Mouse (Mus musculus): ENCODE measurements around the gene Sh2d1b2. TPM values are rescaled to one million over a fixed set of nuclear protein-coding genes. Genes with fewer than 3 reads are reported as not detected.
A peak's percentile ranks its signal among the peaks of the same experiment; 100 is the strongest.

Sh2d1b2 gene
- polyA plus RNA-seq, 1 experiment from 2014 or later, result not detected

DNA sequence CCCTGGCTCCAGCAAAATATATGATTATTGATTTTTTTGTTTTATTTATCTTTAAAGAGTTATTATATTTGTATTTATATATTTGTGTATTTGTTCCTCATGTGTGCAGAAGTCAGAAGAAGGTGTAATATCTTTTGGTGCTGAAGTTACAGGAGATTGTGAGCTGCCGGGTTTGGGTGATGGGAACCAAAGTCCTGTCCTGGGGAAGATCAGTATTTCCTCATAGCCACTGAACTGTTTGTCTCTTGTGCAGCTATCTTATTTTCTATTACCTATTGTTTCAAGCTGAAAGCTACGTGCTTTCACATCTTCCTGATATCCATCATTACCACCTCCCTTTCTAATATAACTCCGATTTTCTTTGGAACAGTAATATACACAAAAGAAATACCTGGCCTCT is 17.0 kb upstream of the Sh2d1b2 start:
- Histone ChIP-seq H3K9me3 (no peaks in the 10 kb centered on the region), H3K36me3 (peaks cover 8% of the 10 kb centered on the region; the same call in 1 of the 2 replicates), H3K4me1 (replicated peaks) (0 out of 2 replicates have a peak, but pooled peaks cover 4% of the 10 kb centered on the region), H3K4me3 (replicated peaks) (peak overlapping the region; percentile 85), H3K27me3 (replicated peaks) (no peaks in the 10 kb centered on the region), H3K27ac (no peak overlapping the region), H3K4me2 (replicated peaks) (peak overlapping the region; percentile 71), H3K9ac (no peak overlapping the region)
- ATAC-seq, result peak; percentile 27; the same call in 1 of the 2 replicates
- 63% methylated on average over 3 of the region's 3 CpGs for WGBS

DNA sequence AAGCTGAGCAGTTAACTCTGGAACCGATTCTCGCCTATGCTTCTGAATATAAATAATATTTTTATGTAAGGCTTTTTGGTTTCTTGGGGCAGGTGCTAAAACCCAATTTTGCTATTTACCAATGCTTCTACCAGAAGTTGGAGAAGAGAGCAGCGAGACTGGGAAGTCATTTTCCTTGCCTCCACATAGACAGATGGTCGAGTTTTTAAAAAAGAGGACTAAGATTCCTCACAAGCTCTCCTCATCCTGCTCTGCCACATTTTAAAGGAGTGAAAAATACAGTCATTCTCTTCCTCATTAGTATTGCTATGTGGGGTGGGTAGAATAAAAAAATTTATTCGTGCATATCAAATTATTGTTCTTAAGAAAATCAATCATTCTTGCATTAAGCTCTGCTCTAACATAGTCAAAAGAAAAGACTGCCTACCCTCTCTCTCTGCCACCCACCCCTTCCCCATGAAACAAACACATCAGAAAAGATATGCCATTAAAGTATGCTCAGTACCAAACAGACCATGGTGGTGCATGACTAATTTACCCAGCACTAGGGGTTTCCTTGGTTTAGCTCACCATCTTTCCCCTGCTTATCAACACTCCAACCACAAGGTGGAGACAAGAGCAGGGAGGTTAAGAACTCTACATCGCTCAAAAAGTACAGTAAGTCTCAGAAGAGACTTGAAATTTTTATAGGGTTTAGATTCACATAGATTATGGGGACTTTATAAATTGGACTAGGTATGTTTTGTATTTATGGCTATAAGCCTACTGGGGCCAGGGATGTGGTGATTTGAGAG is 14.3 kb upstream of the Sh2d1b2 start:
- 75% methylated on average over 6 of the region's 6 CpGs for WGBS
- Histone ChIP-seq H3K36me3 (no peaks in the 10 kb centered on the region), H3K27ac (no peak overlapping the region), H3K9ac (no peak overlapping the region), H3K27me3 (replicated peaks) (no peaks in the 10 kb centered on the region), H3K4me1 (replicated peaks) (0 out of 2 replicates have a peak, but pooled peaks cover 3% of the 10 kb centered on the region), H3K9me3 (no peaks in the 10 kb centered on the region), H3K4me3 (replicated peaks) (no peak overlapping the region), H3K4me2 (replicated peaks) (no peak overlapping the region)
- ATAC-seq, result no peak

DNA sequence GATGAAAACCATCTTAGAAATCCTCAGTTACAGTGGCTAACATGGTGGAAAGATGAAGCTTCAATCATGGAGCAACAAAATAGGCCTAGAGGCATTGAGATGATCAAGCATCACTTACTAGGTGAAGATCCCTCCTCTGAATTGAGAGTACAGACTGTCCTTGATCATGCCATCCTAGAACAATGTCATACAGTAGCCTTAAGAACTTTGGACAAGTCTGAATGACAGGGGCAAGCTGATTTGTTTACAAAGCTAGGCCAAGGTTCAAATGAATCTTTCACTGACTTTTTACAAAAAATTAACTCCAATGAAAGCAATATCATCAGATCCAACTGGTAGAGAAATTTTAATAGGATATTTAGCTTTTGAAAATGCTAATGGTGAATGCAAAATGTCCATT is 12.2 kb upstream of the Sh2d1b2 start:
- H3K4me1 ChIP-seq (replicated peaks), result no peaks in the 10 kb centered on the region
- no peaks in the 10 kb centered on the region for H3K36me3 ChIP-seq
- ATAC-seq, result no peak
- H3K4me2 ChIP-seq (replicated peaks), result no peak overlapping the region
- H3K4me3 ChIP-seq (replicated peaks), result no peak overlapping the region
- H3K27ac ChIP-seq, result no peak overlapping the region
- H3K9me3 ChIP-seq, result no peaks in the 10 kb centered on the region
- no peak overlapping the region for H3K9ac ChIP-seq
- H3K27me3 ChIP-seq (replicated peaks), result no peaks in the 10 kb centered on the region

DNA sequence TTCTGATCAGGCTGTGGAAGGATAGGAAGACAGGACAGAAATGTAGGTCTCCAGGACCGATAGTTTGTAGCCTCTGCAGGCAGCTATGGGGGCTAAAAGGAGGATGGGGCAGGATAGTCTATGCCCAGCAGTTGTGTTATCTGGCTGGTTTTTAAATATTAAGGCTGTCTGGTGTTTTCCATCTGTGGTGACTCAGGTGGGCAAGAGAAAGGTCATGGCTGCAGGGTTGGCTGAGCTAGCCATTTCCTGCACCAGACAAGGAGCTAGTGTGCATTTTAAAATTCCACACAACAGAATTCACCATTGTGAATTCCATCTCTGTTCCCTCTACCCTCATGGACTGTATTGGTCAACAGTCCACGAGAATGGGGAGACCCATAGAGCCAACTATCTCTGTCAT is 9.3 kb upstream of the Sh2d1b2 start:
- no peak overlapping the region for H3K9ac ChIP-seq
- no peaks in the 10 kb centered on the region for H3K4me1 ChIP-seq (replicated peaks)
- H3K4me3 ChIP-seq (replicated peaks), result no peak overlapping the region
- H3K27ac ChIP-seq, result no peak overlapping the region
- H3K27me3 ChIP-seq (replicated peaks), result no peaks in the 10 kb centered on the region
- no peak for ATAC-seq
- H3K9me3 ChIP-seq, result no peaks in the 10 kb centered on the region
- WGBS, result 79% methylated on average over 2 of the region's 2 CpGs
- H3K4me2 ChIP-seq (replicated peaks), result no peak overlapping the region
- no peaks in the 10 kb centered on the region for H3K36me3 ChIP-seq

DNA sequence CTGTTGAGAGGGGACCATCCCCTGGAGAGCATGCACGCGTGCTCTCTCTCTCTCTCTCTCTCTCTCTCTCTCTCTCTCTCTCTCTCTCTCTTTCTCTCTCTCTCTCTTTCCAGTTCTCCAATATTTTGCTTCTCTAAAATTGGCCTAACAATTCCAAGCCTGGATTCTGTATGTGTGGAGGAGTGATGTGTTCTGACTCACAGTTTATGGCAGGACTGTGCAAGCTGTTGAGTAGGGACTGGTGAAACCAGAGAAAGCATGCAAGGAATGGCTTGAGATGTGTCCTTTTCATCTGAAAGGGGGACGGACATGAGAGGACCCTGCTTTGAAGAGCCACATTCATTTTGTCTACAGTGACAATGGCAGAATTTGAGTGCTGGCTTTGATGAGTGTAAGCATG is 12.5 kb downstream of the Sh2d1b2 start:
- no peak for ATAC-seq
- no peak overlapping the region for H3K27ac ChIP-seq
- no peak overlapping the region for H3K9ac ChIP-seq
- 86% methylated on average over 3 of the region's 3 CpGs for WGBS
- no peaks in the 10 kb centered on the region for H3K9me3 ChIP-seq
- no peaks in the 10 kb centered on the region for H3K27me3 ChIP-seq (replicated peaks)
- no peak overlapping the region for H3K4me2 ChIP-seq (replicated peaks)
- no peaks in the 10 kb centered on the region for H3K4me1 ChIP-seq (replicated peaks)
- no peak overlapping the region for H3K4me3 ChIP-seq (replicated peaks)
- no peaks in the 10 kb centered on the region for H3K36me3 ChIP-seq

DNA sequence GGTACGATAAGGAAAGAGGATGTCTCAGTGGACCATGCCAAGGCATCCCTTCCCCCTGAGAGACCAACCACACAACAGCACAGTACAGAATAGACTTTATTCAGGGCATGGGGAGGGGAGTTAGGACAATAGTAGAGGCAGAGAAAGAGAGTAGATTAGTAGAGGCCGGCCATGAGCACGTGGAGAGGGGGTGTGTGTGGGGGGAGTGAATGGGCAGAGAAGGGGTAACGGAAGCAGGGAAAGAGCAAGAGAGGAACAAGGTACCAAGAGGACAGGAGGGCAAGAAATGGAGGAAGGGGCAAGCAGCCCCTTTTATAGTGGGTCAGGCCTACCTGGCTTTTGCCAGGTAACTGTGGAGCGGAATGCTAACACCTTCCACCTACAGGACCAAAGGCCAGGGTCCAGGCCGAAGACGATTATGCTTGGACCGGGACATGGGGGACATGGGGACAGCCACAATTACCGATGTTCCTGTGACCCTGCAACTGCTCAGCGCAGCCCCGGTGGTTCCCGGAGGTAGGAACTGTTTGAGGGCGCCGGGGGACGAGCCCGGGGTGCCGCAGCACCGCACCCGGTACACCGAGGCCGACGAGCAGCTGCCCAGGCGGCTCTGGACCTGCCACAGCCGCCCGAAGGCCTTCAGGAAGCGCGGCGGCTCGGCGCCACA is 22.5 kb downstream of the Sh2d1b2 start:
- Histone ChIP-seq H3K4me2 (replicated peaks) (peak overlapping the region; percentile 75), H3K4me1 (replicated peaks) (no peaks in the 10 kb centered on the region), H3K9ac (peak overlapping the region; percentile 76), H3K9me3 (no peaks in the 10 kb centered on the region), H3K27me3 (replicated peaks) (no peaks in the 10 kb centered on the region), H3K36me3 (no peaks in the 10 kb centered on the region), H3K4me3 (replicated peaks) (peak overlapping the region; percentile 65), H3K27ac (no peak overlapping the region)
- ATAC-seq, result peak; percentile 83
- whole genome bisulfite sequencing, result 30% methylated on average over 30 of the region's 30 CpGs

DNA sequence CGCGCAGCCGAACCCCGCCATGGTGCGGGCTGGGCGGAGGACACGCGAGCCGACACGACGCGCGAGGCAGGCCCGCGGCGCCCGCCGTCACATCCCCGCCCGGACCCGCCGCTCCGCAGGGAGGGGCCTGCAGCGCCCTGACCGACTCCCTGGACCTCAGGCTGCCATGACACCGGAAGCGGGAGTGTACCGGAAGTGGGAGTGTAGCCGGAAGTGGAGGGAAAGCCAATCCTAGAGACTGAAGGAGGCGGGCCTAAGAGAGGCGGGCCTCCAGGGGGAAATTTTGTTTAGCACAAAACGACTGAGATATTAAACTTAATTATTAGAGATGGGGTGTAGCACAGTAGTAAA is 23.0 kb downstream of the Sh2d1b2 start:
- 14% methylated on average over 30 of the region's 32 CpGs for WGBS
- H3K4me1 ChIP-seq (replicated peaks), result no peaks in the 10 kb centered on the region
- H3K36me3 ChIP-seq, result no peaks in the 10 kb centered on the region
- no peaks in the 10 kb centered on the region for H3K27me3 ChIP-seq (replicated peaks)
- H3K4me3 ChIP-seq (replicated peaks), result peak overlapping the region; percentile 65
- H3K9me3 ChIP-seq, result no peaks in the 10 kb centered on the region
- H3K27ac ChIP-seq, result no peak overlapping the region
- H3K4me2 ChIP-seq (replicated peaks), result peak overlapping the region; percentile 75
- peak; percentile 100 for ATAC-seq
- H3K9ac ChIP-seq, result peak overlapping the region; percentile 76

DNA sequence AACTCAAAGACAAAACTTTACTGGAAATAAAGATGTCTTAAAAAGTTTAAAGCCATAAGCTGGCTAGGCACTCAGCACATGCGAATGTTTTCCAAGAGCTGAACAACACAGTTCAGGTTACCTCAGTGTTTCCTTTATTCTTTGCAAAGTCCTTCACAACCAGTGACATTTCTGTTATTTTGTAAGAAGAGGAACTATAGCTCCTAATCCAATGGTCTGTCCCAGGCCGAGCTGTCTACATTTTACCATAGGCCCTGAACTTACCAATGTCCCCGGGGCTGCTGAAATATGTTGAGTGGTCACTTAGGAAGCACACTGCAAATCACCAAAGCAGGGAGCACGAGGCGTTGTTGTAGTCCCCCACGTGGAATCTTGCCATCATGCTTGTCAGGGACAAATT is 37.7 kb downstream of the Sh2d1b2 start:
- no peaks in the 10 kb centered on the region for H3K36me3 ChIP-seq
- H3K27me3 ChIP-seq (replicated peaks), result no peaks in the 10 kb centered on the region
- H3K9ac ChIP-seq, result no peak overlapping the region
- WGBS, result 80% methylated on average over 6 of the region's 6 CpGs
- H3K4me3 ChIP-seq (replicated peaks), result no peak overlapping the region
- no peak overlapping the region for H3K4me2 ChIP-seq (replicated peaks)
- ATAC-seq, result no peak
- H3K27ac ChIP-seq, result no peak overlapping the region
- H3K4me1 ChIP-seq (replicated peaks), result no peaks in the 10 kb centered on the region
- H3K9me3 ChIP-seq, result no peaks in the 10 kb centered on the region

DNA sequence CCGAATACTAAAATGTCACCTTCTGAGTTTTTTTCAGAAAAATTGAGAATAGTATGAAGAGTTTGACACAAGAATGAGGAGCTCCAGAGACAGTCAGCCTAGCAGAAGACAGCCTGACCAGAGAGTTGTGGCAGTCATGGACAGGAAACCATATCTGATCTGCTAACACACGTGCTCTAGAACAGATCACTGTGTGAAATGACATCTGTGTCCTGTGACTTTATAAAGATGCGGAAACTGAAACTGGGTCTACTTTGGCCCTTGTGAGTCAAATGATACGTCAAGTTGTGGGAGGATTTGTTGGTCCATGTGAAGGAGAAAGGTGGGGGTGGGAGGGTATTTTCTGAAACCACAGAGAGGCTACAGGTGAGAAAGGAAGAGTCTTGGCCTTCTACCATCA is 38.1 kb downstream of the Sh2d1b2 start:
- Histone ChIP-seq H3K4me3 (replicated peaks) (no peak overlapping the region), H3K9ac (no peak overlapping the region), H3K27ac (no peak overlapping the region), H3K4me2 (replicated peaks) (no peak overlapping the region), H3K36me3 (no peaks in the 10 kb centered on the region), H3K27me3 (replicated peaks) (no peaks in the 10 kb centered on the region), H3K4me1 (replicated peaks) (no peaks in the 10 kb centered on the region), H3K9me3 (no peaks in the 10 kb centered on the region)
- WGBS, result 86% methylated on average over 4 of the region's 4 CpGs
- no peak for ATAC-seq

DNA sequence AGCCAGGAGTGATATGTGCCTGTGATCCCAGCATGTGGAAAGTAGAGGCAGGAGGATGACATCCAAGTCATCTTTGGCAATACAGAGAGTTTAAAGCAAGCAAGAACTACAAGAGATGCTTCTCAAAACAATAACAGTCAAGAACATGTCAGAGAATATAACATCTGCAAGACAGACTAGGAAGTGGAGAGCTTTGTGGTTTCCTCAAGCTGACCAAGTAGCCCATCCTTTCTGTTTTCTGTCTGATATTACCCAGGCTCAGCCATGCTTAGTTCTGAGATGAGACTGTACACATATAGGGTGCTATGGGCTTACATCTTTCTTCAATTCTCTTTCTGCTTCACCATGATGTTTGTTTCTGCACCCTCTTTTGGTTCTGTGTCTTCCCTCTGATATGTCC is 40.7 kb downstream of the Sh2d1b2 start:
- H3K4me3 ChIP-seq (replicated peaks), result no peak overlapping the region

DNA sequence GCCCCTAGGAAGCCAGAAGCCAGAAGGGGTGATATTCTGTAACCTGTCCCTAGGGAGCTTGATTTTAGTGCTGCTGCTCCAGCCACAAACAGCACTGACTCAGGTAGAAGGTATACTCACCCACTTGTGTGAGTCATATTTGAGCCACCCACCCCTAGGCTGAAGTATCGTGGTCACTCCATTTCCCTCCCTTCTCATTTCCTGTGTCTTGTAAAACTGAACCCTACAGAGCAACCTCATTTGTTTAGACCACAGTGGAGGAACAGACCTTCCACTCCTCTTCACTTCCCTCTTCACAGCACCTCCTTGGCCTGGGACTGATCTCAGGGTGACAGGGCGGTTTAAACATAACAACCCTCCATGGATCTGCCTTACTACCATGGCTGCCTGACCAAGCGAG is 44.5 kb downstream of the Sh2d1b2 start, which contains the start of gene Sh2d1b1:
Gene Sh2d1b1 (plus strand): TSS at position 305 of the 400 bp plus-strand sequence.
- no peak for ATAC-seq

More for the DNA sequence above, 40.7 kb downstream of the Sh2d1b2 start:
- no peak overlapping the region for H3K9ac ChIP-seq
- no peaks in the 10 kb centered on the region for H3K27me3 ChIP-seq (replicated peaks)
- H3K9me3 ChIP-seq, result no peaks in the 10 kb centered on the region
- H3K27ac ChIP-seq, result no peak overlapping the region
- no peak overlapping the region for H3K4me2 ChIP-seq (replicated peaks)
- H3K4me1 ChIP-seq (replicated peaks), result no peaks in the 10 kb centered on the region
- no peaks in the 10 kb centered on the region for H3K36me3 ChIP-seq
- no peak for ATAC-seq

DNA sequence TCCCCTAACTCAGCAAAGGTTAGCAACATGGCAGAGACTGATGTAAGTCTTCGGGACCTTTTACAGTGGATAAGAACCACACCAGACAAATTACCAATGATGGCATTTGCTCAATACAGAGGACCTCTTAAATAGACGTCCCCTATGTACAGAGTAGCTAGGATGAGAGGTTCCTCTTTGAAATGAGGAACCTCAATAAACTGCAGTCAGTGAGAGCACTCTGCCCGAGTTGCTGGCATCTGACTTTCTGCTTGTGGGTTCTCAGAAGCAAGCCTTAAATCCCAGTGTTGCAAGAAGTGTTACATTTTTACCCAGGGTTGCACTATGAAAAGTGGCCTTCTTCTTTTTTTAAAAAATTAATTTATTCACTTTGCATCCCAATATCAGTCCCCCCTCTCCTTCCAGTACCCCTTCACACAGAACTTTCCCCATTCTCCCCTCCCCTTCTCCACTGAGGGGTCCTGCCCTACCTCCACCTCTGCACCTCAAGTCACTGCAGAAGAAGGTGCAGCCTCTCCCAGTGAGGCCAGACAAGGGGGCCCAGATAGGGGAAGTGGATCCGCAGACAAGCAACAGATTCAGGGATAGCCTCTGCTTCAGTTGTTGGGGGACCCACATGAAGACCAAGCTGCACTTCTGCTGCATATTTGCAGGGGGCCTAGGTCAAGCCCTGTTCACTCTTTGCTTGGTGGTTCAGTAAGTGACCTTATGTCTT is 50.0 kb downstream of the Sh2d1b2 start:
- Histone ChIP-seq H3K9me3 (no peaks in the 10 kb centered on the region), H3K27me3 (replicated peaks) (no peaks in the 10 kb centered on the region), H3K36me3 (no peaks in the 10 kb centered on the region), H3K4me2 (replicated peaks) (no peak overlapping the region), H3K27ac (no peak overlapping the region), H3K9ac (no peak overlapping the region), H3K4me1 (replicated peaks) (no peaks in the 10 kb centered on the region), H3K4me3 (replicated peaks) (no peak overlapping the region)
- 69% methylated on average over 4 of the region's 4 CpGs for WGBS
- ATAC-seq, result no peak

More for the DNA sequence above, 44.5 kb downstream of the Sh2d1b2 start, which contains the start of gene Sh2d1b1:
- Histone ChIP-seq H3K27ac (no peak within 1 kb of the TSS), H3K4me3 (replicated peaks) (no peak within 1 kb of the TSS), H3K4me1 (replicated peaks) (no peaks in the 10 kb centered on the region), H3K27me3 (replicated peaks) (no peaks in the 10 kb centered on the region), H3K9me3 (no peaks in the 10 kb centered on the region), H3K9ac (no peak within 1 kb of the TSS), H3K36me3 (no peaks in the 10 kb centered on the region), H3K4me2 (replicated peaks) (no peak within 1 kb of the TSS)
- 60% methylated on average over 3 of the region's 3 CpGs for WGBS

All from intestine, embryonic 15.5 days (tissue).